Mouse (Mus musculus) heart, embryonic 10.5 days (tissue): ENCODE data around the gene Bpifa6. TPM values are rescaled to one million over a fixed set of nuclear protein-coding genes. Genes with fewer than 3 reads are reported as not detected.

Source experiments
- DNase-seq: peaks from one replicate; pipeline ENCODE4 v3.0.0-alpha.2; 2017; ENCODE audit warnings: low spot score
- H3K27ac ChIP-seq: fragments of 300-500 bp; sonication (generic); 2 replicates; pipeline ENCODE4 v1.5.1; 2016; ENCODE audit warnings: mild to moderate bottlenecking
- H3K27me3 ChIP-seq: fragments of 300-500 bp; sonication (generic); 2 replicates; pipeline ENCODE4 v1.6.1; 2016; ENCODE audit warnings: mild to moderate bottlenecking; ENCODE audit not compliant: poor library complexity, insufficient read depth, severe bottlenecking
- H3K36me3 ChIP-seq: fragments of 300-500 bp; sonication (generic); 2 replicates; pipeline ENCODE4 v1.6.1; 2016; ENCODE audit warnings: mild to moderate bottlenecking, moderate library complexity
- H3K4me1 ChIP-seq: fragments of 300-500 bp; sonication (generic); 2 replicates; pipeline ENCODE4 v1.6.1; 2016; ENCODE audit warnings: mild to moderate bottlenecking
- H3K4me3 ChIP-seq: fragments of 300-500 bp; sonication (generic); 2 replicates; pipeline ENCODE4 v1.5.1; 2016; ENCODE audit warnings: mild to moderate bottlenecking, moderate library complexity
- H3K9me3 ChIP-seq: fragments of 300-500 bp; sonication (generic); 2 replicates; pipeline ENCODE4 v1.6.1; 2016; ENCODE audit warnings: mild to moderate bottlenecking, moderate library complexity
- WGBS: fragments of 180-500 bp; shearing (Covaris S2); methylation state at CpG from one replicate; pipeline ENCODE4 v1.1.7; 2016; 5-methylcytosine and 5-hydroxymethylcytosine counted together
- polyA plus RNA-seq: library from polyadenylated mRNA; unstranded; fragments of >200 nt; fragmentation: Nextera tagmentation; extraction: Ambion mirVana; gene quantifications from 2 replicates; pipeline ENCODE4 v1.2.1, GENCODE M21; 2016

The Bpifa6 gene
- polyA plus RNA-seq: not detected in 2 replicates

DNA sequence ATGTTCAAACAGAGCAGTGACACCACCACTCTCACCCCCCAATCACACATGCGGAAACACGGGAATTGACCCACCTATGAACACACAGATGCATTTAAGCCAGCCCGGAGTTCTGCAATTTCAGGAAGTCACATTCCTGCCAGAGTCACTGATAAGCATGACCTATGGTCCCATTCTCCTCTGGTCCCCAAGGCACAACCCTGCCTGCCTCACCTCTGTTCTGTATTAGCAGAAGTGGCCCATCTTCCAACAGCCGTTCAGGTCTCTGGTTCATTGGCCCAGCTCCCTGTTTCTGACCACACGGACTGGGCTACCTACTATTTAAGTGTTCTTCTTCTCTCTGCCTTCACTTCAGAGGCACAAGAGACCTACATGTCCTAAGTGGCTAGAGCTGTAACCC lies at the start of gene Bpifa6:
Bpifa6 (plus strand) TSS at position 364 of the 400 bp plus-strand sequence.
- Histone ChIP-seq H3K27me3 (no peaks in the 10 kb centered on the region), H3K36me3 (no peaks in the 10 kb centered on the region), H3K27ac (no peak within 1 kb of the TSS), H3K4me1 (0 out of 2 replicates have a peak, but pooled peaks cover 4% of the 10 kb centered on the region), H3K4me3 (no peak within 1 kb of the TSS), H3K9me3 (no peaks in the 10 kb centered on the region)
- no peak for DNase-seq
- WGBS: 65% methylated on average over 5 of the region's 5 CpGs

DNA sequence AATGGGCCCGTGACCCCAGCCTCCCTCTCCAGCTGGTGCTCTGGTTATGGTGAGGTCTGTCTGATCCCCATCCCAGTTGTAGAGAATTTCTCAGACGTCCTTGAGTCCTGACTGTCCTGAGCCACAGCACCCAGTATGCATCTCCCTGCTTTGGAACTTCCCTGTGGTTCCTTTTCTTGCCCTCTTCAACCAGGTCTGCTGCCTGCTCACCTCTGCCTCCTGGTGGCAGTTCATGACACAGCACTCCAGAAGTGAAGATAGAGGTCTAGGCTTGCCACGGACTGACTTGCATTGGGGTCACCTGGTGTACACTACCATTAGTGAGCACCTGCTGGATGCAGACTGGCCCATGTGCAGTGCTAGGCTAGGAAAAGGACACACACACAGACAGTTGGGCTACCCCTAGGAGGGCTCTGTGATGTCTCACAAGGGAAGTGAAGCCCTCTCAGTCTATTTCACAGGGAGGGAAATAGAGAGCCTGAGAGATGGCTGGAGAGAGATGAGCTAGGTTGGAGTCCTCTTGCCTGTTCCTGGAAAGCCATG lies 44.8 kb upstream of the Bpifa6 start:
- WGBS: 36% methylated on average over 3 of the region's 3 CpGs
- H3K4me1 ChIP-seq: peaks cover 10% of the 10 kb centered on the region; the same call in 1 of the 2 replicates

DNA sequence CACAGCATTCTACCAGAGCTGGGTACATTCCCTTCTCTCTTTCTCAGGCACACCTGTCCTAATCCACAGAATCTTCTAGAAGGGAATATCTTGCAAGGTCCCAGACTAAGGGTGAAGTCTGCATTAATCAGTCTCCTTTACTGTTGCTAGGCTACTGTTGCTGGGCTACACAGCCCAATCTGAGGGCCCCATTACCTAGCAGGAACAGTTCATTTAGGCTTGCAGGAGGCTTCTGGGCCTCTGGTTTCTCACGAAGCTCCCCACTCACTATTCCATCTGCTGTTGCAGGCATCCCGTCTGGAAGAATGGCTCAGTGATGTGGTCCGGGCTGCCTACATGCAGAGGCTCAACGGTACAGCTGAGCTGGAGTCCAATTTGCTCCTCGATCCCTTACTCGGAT lies 43.6 kb upstream of the Bpifa6 start:
- Histone ChIP-seq H3K27ac (no peak overlapping the region), H3K36me3 (no peaks in the 10 kb centered on the region), H3K4me3 (no peak overlapping the region), H3K27me3 (peaks cover 5% of the 10 kb centered on the region; the same call in 1 of the 2 replicates), H3K4me1 (no peaks in the 10 kb centered on the region; the same call in 1 of the 2 replicates), H3K9me3 (no peaks in the 10 kb centered on the region)
- DNase-seq: no peak
- WGBS: 84% methylated on average over 6 of the region's 6 CpGs

More for the DNA sequence above, 44.8 kb upstream of the Bpifa6 start:
- Histone ChIP-seq H3K9me3 (no peaks in the 10 kb centered on the region), H3K36me3 (no peaks in the 10 kb centered on the region), H3K4me3 (no peak overlapping the region), H3K27me3 (peaks cover 5% of the 10 kb centered on the region; the same call in 1 of the 2 replicates), H3K27ac (no peak overlapping the region)
- DNase-seq: no peak

DNA sequence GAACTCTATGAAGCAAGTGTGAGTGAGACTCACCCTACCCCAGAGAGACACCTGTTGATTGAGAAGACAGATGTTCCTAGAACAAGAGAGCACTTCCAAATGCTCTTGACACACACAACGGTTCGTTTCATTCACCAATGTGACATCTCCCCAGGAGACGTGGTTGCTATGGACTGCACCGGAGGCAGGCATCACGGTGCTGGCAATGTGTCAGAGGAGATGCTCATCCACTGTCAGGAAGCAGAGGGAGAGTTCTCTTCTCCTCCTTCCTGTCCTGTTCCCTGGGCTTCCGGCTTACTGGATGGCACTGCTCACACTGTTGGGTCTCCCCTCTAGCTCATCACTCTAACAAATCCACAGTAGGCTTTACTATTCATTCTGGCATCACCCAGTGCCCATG lies 41.4 kb upstream of the Bpifa6 start:
- WGBS: 69% methylated on average over 6 of the region's 6 CpGs
- Histone ChIP-seq H3K4me1 (no peaks in the 10 kb centered on the region), H3K36me3 (no peaks in the 10 kb centered on the region), H3K27ac (no peak overlapping the region), H3K4me3 (no peak overlapping the region), H3K9me3 (no peaks in the 10 kb centered on the region), H3K27me3 (peaks cover 5% of the 10 kb centered on the region; the same call in 1 of the 2 replicates)
- no peak for DNase-seq

DNA sequence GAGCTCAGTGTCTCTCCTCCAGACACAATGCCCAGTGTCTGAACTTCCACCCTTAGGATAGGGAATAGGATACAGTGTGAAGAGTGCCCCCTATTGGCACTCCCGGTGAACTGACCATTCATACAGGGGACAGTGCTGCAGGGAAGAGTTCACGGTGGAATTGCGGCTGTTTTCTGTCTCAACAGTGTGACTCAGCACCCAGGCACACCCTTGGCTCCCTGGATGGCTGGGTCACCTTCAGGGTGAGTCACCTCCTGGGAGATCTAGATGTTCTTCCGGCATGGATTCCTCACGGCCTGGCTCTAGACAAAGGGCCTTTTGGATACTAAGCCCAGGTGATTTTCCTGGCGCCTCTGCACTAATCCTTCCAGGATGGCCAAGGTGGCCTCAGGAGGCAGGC lies 39.4 kb upstream of the Bpifa6 start:
- no peaks in the 10 kb centered on the region for H3K9me3 ChIP-seq
- H3K4me1 ChIP-seq: no peaks in the 10 kb centered on the region
- WGBS: 84% methylated on average over 6 of the region's 6 CpGs
- no peaks in the 10 kb centered on the region for H3K36me3 ChIP-seq
- DNase-seq: no peak
- H3K27me3 ChIP-seq: no peaks in the 10 kb centered on the region; the same call in 1 of the 2 replicates
- H3K4me3 ChIP-seq: no peak overlapping the region
- no peak overlapping the region for H3K27ac ChIP-seq

DNA sequence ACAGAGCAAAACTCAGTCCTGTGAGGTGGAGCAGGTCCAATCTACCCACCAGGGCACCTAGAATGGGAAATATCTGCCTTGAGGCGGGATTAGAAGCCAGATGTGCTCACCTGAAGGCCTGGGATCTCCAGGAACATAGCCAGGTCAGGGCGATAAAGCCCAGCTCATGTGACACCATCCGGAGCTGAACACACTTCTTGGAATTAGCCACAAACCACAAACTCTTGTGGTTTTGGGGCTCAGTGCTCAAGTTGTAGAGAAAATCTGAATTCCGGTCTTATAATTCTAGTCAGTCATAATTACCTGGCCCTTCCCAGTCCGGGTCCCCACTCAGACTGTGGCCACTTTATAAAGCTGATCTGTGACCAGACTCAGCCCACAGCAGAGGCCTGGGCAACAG lies 36.9 kb upstream of the Bpifa6 start, which contains the start of gene Bpifb4:
Bpifb4 (plus strand) TSS at position 370 of the 400 bp plus-strand sequence.
- Histone ChIP-seq H3K4me3 (no peak within 1 kb of the TSS), H3K27me3 (no peaks in the 10 kb centered on the region; the same call in 1 of the 2 replicates), H3K4me1 (no peaks in the 10 kb centered on the region), H3K36me3 (no peaks in the 10 kb centered on the region), H3K9me3 (no peaks in the 10 kb centered on the region), H3K27ac (no peak within 1 kb of the TSS)
- no peak for DNase-seq
- WGBS: 85% methylated on average over 5 of the region's 5 CpGs

DNA sequence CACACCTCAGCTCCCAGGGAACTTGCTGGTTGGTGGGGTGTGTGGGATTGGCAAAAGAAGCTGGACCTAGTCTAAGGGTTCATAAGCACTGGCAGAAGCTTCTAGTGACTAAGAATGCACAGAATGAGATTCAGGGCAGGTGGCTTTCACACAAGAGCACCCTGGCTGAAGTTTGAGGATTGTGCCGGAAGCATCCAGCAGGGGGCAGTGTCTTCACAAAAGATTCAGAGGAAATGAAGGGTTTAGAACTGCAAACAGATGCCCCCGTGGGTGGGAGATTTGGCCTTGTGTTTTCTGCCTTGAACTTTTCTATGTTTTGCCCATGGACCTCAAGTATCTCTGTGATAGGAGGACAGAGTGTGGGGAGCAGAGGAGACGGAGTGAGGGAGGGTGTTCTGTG lies 31.2 kb upstream of the Bpifa6 start:
- WGBS: 34% methylated on average over 3 of the region's 3 CpGs
- DNase-seq: peak; percentile 83
- Histone ChIP-seq H3K36me3 (no peaks in the 10 kb centered on the region), H3K9me3 (no peaks in the 10 kb centered on the region), H3K4me3 (no peak overlapping the region), H3K4me1 (no peaks in the 10 kb centered on the region), H3K27ac (no peak overlapping the region), H3K27me3 (no peaks in the 10 kb centered on the region)

DNA sequence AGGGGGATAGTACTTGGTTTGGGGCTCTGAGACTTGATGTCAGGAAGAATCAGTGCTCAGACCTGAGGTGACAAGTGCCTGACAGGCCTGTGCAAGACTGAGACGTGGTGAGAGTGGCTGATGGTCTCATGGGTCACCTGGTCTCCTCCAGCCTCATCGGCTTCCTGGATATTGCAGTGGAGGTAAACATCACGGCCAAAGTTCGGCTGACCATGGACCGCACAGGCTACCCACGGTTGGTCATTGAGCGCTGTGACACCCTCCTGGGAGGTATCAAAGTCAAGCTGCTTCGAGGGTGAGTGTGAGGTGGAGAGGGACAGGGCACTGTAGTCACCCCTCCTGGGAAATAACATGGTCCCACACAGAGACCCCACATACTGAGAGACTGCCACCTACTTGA lies 30.2 kb upstream of the Bpifa6 start:
- Histone ChIP-seq H3K4me3 (no peak overlapping the region), H3K4me1 (no peaks in the 10 kb centered on the region), H3K9me3 (no peaks in the 10 kb centered on the region), H3K27me3 (no peaks in the 10 kb centered on the region), H3K36me3 (no peaks in the 10 kb centered on the region), H3K27ac (no peak overlapping the region)
- WGBS: 83% methylated on average over 8 of the region's 8 CpGs
- no peak for DNase-seq

DNA sequence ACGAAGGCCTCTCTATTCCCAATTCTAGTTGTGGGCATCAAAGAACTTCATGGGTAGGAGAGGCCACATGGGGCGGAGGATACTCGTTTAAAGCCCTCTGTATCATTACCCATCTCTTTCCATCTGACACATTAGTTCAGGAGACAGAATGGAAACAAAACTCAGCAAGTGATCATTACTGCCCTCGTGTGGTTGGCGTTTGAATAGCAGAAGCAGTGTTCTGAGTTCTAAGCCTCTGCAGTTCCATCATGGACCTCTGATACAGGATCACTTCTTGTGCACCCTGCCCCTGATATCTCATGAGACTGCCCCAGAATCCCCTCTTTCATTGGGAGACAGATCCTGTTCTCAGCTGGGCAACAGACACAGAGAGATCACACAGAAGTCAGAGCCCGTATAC lies 21.8 kb upstream of the Bpifa6 start:
- Histone ChIP-seq H3K27me3 (no peaks in the 10 kb centered on the region), H3K9me3 (no peaks in the 10 kb centered on the region), H3K4me1 (0 out of 2 replicates have a peak, but pooled peaks cover 5% of the 10 kb centered on the region), H3K36me3 (no peaks in the 10 kb centered on the region), H3K4me3 (no peak overlapping the region), H3K27ac (no peak overlapping the region)
- DNase-seq: no peak
- 28% methylated on average over 6 of the region's 6 CpGs for WGBS

DNA sequence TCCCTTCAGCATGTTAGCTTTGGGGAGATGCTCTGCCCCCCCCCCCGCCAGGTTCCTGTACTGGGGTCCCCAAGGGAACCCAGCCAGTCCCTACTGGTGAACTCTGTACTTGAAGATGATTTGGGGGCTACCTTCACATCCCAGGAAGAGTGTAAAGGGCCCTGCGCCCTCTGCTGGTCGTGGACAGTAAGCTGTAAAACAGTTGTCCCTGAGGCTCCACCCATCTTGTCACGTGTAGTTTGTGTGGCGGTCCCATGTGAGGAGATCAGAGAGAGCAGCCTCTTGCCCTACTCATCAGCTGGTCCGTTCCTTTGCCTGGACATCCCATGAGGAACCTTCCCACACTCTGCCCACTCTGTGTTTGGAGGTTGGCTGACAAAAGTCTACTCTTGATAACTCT lies 20.9 kb upstream of the Bpifa6 start:
- DNase-seq: peak; percentile 84
- Histone ChIP-seq H3K4me3 (peak overlapping the region; percentile 29; the same call in 1 of the 2 replicates), H3K36me3 (no peaks in the 10 kb centered on the region), H3K27me3 (no peaks in the 10 kb centered on the region), H3K27ac (no peak overlapping the region), H3K4me1 (0 out of 2 replicates have a peak, but pooled peaks cover 5% of the 10 kb centered on the region), H3K9me3 (no peaks in the 10 kb centered on the region)
- 9% methylated on average over 6 of the region's 6 CpGs for WGBS

DNA sequence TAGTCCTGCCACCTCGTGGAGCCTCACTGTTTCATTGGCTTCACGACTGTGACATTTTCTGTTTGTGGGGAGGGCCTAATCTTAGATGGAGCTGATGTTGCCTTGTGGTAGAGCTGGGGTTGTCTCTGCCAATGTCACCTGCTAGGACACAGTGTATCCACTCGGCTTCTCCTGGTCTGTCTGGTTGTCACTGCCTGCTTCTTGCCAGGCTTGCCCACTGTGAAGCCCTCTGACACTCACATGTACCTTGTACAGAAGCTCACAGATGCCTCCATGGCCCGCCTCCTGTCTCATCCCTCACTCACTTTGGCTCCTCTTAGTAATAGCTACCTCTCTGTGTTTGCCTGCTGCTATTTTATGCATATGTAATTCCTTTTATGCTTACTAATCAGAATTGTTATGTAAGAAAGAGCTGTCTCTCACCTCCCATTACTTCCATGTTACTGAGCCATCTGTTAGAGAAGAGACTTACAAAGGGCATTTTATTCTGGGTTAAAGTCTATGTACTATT lies 11.9 kb upstream of the Bpifa6 start:
- H3K27me3 ChIP-seq: no peaks in the 10 kb centered on the region
- H3K36me3 ChIP-seq: no peaks in the 10 kb centered on the region
- DNase-seq: no peak
- H3K9me3 ChIP-seq: no peaks in the 10 kb centered on the region
- no peak overlapping the region for H3K4me3 ChIP-seq
- H3K27ac ChIP-seq: no peak overlapping the region
- WGBS: 57% methylated on average over 4 of the region's 4 CpGs
- no peaks in the 10 kb centered on the region for H3K4me1 ChIP-seq

DNA sequence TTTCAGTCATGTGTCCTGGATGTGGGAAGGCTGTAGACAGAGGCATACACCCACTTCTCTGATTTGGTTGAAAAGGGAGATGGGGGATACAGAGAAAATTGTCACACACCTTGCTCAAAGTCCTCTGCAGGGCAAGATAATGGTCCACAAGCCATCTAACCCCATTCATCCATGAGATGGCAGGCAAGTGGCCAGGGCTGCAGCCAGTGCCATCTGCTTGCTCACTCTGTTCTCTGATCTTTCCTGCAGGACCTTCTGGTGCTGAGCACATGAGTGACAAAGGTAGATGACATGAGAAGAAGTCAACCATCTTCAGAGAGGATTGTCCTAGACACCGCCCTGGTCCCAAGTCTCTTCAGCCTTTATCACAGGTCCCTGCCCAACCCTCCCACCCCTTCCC lies 11.4 kb upstream of the Bpifa6 start:
- Histone ChIP-seq H3K4me3 (no peak overlapping the region), H3K4me1 (no peaks in the 10 kb centered on the region), H3K36me3 (no peaks in the 10 kb centered on the region), H3K27ac (no peak overlapping the region), H3K9me3 (no peaks in the 10 kb centered on the region), H3K27me3 (no peaks in the 10 kb centered on the region)
- no peak for DNase-seq
- WGBS: 80% methylated on average over 1 of the region's 1 CpGs

DNA sequence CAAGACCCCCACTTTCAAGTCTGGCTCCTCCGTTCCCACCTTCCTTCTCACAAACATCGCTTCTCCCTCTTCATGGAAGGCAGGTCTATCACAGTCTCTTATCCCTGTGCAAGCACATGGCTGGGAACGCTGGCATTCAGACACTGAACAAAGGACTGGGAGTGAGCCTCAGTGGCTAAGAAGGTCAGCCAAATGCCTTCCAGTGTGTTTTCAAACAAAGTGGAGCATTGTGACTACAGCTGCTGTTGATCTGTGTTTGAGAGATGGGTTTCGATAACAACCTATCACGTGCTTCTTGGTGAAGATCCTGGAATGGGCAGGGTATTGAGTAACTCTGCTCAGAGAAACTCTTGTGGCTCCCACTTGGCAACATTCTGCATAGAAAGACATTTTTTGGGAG lies 4.5 kb upstream of the Bpifa6 start:
- Histone ChIP-seq H3K4me1 (0 out of 2 replicates have a peak, but pooled peaks cover 4% of the 10 kb centered on the region), H3K9me3 (no peaks in the 10 kb centered on the region), H3K36me3 (no peaks in the 10 kb centered on the region), H3K27me3 (no peaks in the 10 kb centered on the region), H3K4me3 (no peak overlapping the region), H3K27ac (no peak overlapping the region)
- WGBS: 77% methylated on average over 5 of the region's 5 CpGs
- no peak for DNase-seq
